Mouse (Mus musculus) urinary bladder, adult 2 months (tissue): ENCODE data around the gene Epp13. TPM values are rescaled to one million over a fixed set of nuclear protein-coding genes. Genes with fewer than 3 reads are reported as not detected.
"Not testable (repeated sequence)": the region's sequence is repeated elsewhere in the genome, so short reads cannot be mapped to it uniquely, and the experiment has no call there.

Source experiments
- DNase-seq: peaks from one replicate; pipeline ENCODE4 v3.0.0; 2022; ENCODE audit warnings: low spot score
- polyA plus RNA-seq: library from polyadenylated mRNA; depleted of rRNA; stranded (reverse); fragments of >200 nt; gene quantifications from 2 replicates; pipeline ENCODE4 v1.2.3, GENCODE M21; 2012; rRNA removed

Epp13 gene
- polyA plus RNA-seq, 1 experiment, result not detected

DNA sequence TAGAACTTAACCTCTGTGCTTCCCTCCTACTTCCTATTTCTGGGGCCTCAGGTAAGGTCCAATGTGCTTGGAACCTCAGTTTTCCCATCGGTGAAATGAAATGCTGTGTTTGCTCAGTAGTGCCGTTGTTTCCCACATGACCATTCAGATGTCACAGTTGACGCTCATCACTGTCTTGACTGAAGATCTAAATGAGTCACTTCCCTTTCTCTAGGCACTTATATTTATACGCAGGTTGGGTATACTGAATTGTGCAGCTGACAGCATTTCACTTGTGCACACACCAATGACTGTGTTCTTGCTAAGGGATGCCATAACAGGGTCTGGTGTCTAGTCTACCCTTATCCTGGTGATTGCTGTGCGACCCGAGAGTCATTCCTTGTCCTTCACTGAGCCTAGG is 32.9 kb downstream of the Epp13 start:
- DNase-seq, result no peak

DNA sequence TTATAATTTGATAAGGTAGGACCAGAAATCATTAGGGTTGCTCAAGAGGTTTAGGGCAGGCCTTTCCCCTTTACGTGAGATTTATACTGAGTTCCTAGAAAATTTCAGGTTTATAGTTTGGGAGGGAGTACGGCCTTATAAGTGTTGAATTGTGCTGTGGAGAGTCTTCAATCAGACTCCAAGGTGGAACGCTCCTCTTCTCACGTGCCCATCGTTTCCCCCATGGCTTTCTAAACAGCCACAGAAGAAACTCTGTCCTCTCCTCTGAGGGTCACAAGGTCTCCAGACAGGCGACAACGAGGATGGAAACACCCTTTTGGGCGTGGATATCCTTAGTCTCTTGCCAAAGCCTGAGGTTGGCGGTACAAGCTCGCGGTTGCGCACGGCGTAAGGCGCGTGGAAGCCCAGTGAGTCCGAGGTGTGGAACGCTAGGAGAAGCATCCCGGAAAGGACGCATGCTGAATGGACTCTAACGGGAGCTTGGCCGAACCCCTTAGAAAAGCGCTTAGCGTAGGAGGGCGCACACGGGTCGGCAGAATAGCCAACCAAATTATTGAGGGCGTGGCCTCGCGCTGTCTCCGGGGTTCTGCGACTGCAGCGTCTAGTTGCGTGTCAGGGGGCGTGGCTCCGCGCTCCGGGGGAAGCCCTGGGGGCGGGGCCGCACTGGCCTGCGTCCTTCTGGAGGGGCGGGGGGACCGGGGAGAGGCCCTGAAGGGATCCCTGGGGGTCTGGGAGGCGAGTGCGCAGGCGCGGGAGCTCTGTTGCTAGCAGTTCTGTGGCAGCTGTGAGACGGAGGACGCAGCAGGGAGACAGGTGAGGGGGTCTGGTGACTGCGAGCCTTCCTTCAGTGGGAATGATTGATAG is 33.6 kb downstream of the Epp13 start, which contains the start of gene Zfp667:
Zfp667 (plus strand) TSS at position 738 of the 864 bp plus-strand sequence.
- peak; percentile 87 for DNase-seq

GRCm38 (mm10) chr7:6286921-6287531 is 34.5 kb downstream of the Epp13 start:
- no peak for DNase-seq

GRCm38 (mm10) chr7:6291121-6291520 is 38.6 kb downstream of the Epp13 start:
- DNase-seq, result not testable (repeated sequence)

DNA sequence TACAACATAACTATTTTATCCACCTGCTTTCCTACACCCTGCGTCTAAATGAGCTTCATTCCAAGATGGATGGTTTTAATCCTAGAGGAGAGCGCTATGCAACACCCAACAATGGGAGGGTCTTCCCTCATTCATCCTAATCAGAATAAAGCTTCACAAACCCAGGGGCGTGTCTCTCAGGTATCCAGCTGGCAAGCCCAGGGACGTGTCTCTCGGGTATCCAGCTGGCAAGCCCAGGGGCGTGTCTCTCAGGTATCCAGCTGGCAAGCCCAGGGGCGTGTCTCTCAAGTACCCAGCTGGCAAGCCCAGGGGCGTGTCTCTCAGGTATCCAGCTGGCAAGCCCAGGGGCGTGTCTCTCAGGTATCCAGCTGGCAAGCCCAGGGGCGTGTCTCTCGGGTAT is 48.3 kb downstream of the Epp13 start:
- not testable (repeated sequence) for DNase-seq

DNA sequence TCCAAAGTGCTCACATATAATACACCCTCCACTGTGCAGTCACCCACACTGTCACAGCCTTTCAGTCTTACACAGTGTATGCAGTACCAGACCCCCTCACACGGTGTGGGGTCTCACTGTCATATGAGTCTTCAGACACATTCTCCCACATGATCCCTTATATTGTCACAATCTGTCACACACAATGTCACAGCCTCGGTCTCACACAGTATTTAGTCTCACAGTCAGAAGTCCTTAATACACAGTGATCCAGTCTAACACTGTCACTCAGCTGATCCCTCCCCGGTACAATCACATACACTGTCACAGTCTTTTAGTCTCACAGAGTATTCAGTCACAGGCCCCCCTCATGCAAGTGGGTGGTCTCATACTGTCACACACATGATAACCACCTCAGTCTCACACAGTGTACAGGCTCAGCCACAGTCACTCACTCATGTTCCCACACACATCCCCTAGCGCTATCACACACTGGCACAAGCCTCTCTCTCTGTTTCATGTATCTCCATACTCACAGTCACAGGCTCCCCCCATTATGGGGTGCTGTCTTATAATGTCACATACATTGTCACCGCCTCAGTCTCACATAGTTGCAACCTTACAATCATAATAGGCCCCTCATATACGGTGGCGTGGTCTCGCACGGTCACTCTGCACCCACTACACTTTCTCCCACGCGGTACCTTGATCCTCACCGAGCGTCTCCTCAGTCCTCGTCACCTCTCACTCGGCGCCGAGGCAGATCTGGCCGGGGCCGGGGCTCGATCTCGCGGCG is 78.1 kb downstream of the Epp13 start:
- DNase-seq, result no peak

- DNase-seq, result peak; percentile 58
Observed at GRCm38 (mm10) chr7:6331233-6331956, 78.9 kb downstream of the Epp13 start, which contains the start of gene Zfp583. Gene Zfp583, minus strand, starts transcription at chr7:6331285.

Other genes with a start within 250 kb of the Epp13 start
- gene Vmn1r65, start 241.7 kb upstream of the Epp13 start, polyA plus RNA-seq, result not detected in 2 replicates
- not detected in 2 replicates for gene Nlrp4c, start 207.5 kb upstream of the Epp13 start, polyA plus RNA-seq
- 33.4 and 38.5 TPM in 2 replicates for gene Zfp787, start 96.7 kb upstream of the Epp13 start, polyA plus RNA-seq
- gene Zfp444, start 80.5 kb upstream of the Epp13 start, polyA plus RNA-seq, result 21.3 and 23.1 TPM in 2 replicates
- gene Galp, start 55.6 kb upstream of the Epp13 start, polyA plus RNA-seq, result not detected in 2 replicates
- not detected in 2 replicates for gene Zscan5b, start 30.4 kb upstream of the Epp13 start, polyA plus RNA-seq
- gene Zfp667, start 33.9 kb downstream of the Epp13 start, polyA plus RNA-seq, result 8.9 and 9.4 TPM in 2 replicates
- gene Zfp583, start 78.6 kb downstream of the Epp13 start, polyA plus RNA-seq, result 2.8 TPM in 2 replicates
- 0.63 and 0.83 TPM in 2 replicates for gene Gm3854, start 91.0 kb downstream of the Epp13 start, polyA plus RNA-seq
- 2.6 and 3.5 TPM in 2 replicates for gene Zfp78, start 110.6 kb downstream of the Epp13 start, polyA plus RNA-seq
- gene Zfp28, start 130.6 kb downstream of the Epp13 start, polyA plus RNA-seq, result 8.2 and 10.0 TPM in 2 replicates
- gene Smim17, start 146.0 kb downstream of the Epp13 start, polyA plus RNA-seq, result 0.24 and 0.30 TPM in 2 replicates
- 0.03 TPM in 1 of 2 replicates, not detected in the other for gene Gm20715, start 157.6 kb downstream of the Epp13 start, polyA plus RNA-seq
- not detected in 2 replicates for gene Olfr1344, start 186.0 kb downstream of the Epp13 start, polyA plus RNA-seq
- not detected in 2 replicates for gene Olfr1336, start 203.5 kb downstream of the Epp13 start, polyA plus RNA-seq
- not detected in 2 replicates for gene Olfr1346, start 214.4 kb downstream of the Epp13 start, polyA plus RNA-seq
- not detected in 2 replicates for gene Olfr5, start 234.2 kb downstream of the Epp13 start, polyA plus RNA-seq
- gene Olfr1347, start 247.0 kb downstream of the Epp13 start, polyA plus RNA-seq, result not detected in 2 replicates